Mouse (Mus musculus) c-Kit-positive CD71-positive TER-119-negative erythroid progenitor cells, embryonic 14.5 days (primary cell): ENCODE data around the gene Adgre5.

ENCODE experiments used
- DNase-seq: peaks from one replicate; pipeline ENCODE4 v3.0.0-alpha.2; 2013; ENCODE audit warnings: low read depth

Gene Adgre5

DNA sequence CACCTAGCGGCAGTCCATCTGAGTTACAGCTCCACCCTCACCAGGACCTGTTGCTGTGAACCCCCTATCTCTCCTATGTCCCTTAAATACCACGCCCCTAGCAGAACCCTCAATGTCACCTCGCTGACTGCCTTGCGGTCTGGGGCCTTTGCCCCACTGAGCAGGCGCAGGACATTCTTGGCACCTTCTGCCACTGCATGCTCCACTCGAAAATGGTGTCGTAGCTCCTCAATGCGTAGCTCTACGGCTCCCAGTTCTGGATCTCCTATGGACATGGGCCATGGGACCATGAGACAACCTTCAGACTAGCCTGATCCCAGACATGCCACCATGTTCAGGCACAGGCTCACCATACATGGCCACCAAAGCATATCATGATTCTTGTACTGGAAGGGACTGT is 56.6 kb downstream of the Adgre5 start:
- DNase-seq = no peak

DNA sequence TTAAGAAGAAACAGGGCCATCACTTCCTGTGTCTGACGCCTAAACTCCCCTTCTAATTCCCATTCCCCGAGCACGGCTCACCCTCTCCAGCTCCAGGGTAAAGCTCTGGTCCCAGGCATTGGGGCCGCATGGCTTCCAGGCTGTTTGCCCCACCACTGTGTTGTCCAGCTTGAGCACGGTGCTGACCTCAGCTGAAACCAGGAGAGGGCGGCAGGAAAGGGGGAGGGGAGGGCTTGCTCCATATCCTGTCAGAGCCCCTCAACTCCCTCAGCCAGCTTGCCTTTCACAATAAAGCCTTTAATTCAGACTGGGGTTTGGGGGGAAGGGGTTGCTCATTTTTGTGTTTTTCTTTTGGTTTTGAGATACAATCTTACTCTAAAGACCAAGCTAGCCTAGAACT is 60.0 kb downstream of the Adgre5 start:
- no peak for DNase-seq

DNA sequence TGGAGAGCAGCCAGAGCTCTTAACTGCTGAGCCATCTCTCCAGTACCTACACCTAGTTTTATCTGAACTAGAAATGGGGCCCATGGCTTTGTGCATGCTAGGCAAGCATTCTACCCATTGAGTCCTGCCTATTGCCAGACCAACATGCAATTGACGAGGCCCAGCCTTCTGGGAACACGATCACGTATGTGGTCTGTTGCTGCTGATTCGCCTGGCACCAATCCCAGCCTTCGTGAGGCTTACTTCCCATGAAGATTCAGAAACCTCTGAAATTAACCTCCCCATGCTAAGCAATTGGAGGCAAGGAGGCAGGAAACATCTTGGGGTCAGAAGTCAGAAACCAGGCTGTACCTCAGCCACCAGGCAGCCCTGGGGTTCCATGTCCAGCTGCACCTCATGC is 60.5 kb downstream of the Adgre5 start:
- no peak for DNase-seq

DNA sequence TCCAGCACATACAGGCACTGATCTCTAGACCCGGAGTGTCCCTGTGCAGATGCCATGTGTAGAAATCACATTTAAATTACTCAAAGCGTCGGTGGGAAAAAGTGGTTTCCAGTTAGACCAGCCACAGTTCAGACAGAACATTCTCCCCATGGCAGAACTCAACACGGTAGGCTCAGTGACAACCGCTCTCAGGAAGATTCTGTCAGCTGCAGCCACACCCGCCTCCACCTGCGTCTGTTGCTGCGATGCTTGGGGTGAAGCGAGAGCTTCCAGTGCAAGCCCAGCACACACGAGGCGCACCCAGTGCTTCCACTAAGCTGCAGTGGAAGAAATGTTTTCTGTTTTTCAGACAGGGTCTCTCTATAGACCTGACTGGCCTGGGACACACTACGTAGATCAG is 61.3 kb downstream of the Adgre5 start:
- DNase-seq = no peak

DNA sequence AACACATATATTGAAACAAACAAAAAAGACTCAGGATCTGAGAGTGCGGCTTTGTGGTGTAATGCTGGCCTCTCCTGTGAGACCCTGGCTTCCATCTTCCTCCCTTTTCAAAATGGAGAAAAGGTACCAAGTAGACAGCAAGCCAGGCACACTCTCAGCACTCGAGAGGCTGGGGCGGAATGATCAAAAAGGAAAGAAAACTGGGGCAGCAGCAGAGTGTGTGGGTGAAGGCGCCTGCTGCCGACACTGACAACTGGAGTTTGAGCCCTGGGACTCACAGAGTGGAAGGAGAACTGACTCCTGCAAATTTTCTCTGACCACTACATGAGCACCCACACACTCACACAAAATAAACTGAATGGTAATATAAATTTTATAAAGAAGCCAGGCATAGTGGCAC is 66.6 kb downstream of the Adgre5 start:
- DNase-seq = no peak
